Mouse (Mus musculus) layer of hippocampus, adult 11-12 months (tissue): Measurements from ENCODE around the gene Trio.
A peak's percentile ranks its signal among the peaks of the same experiment; 100 is the strongest.

Source experiments
- DNase-seq: peaks from one replicate; pipeline ENCODE4 v3.0.0; 2022; ENCODE audit warnings: low spot score

Trio gene

GRCm38 (mm10) chr15:27795942-27796867 lies 229.4 kb downstream of the Trio start:
- no peak for DNase-seq

- no peak for DNase-seq
Observed at GRCm38 (mm10) chr15:27793284-27793683, 232.4 kb downstream of the Trio start.

- DNase-seq = no peak
Observed at GRCm38 (mm10) chr15:27792473-27792872, 233.2 kb downstream of the Trio start.

- no peak for DNase-seq
Observed at GRCm38 (mm10) chr15:27791141-27791540, 234.5 kb downstream of the Trio start.

- DNase-seq = no peak
Observed at GRCm38 (mm10) chr15:27790699-27791098, 234.9 kb downstream of the Trio start.

GRCm38 (mm10) chr15:27789325-27789724 lies 236.3 kb downstream of the Trio start:
- DNase-seq = no peak

- peak; percentile 55 for DNase-seq
Observed at GRCm38 (mm10) chr15:27788122-27788759, 237.4 kb downstream of the Trio start.

GRCm38 (mm10) chr15:27787151-27787550 lies 238.5 kb downstream of the Trio start:
- DNase-seq = no peak

GRCm38 (mm10) chr15:27786418-27786817 lies 239.2 kb downstream of the Trio start:
- no peak for DNase-seq

- DNase-seq = no peak
Observed at GRCm38 (mm10) chr15:27785280-27786001, 240.2 kb downstream of the Trio start.

GRCm38 (mm10) chr15:27784126-27784563 lies 241.5 kb downstream of the Trio start:
- peak; percentile 58 for DNase-seq

GRCm38 (mm10) chr15:27783541-27784125 lies 242.0 kb downstream of the Trio start:
- no peak for DNase-seq

GRCm38 (mm10) chr15:27783092-27783491 lies 242.6 kb downstream of the Trio start:
- peak; percentile 58 for DNase-seq

GRCm38 (mm10) chr15:27782383-27783036 lies 243.1 kb downstream of the Trio start:
- DNase-seq = no peak

- DNase-seq = no peak
Observed at GRCm38 (mm10) chr15:27779827-27780226, 245.8 kb downstream of the Trio start.

- DNase-seq = no peak
Observed at GRCm38 (mm10) chr15:27779398-27779797, 246.2 kb downstream of the Trio start.

GRCm38 (mm10) chr15:27778256-27778655 lies 247.4 kb downstream of the Trio start:
- DNase-seq = no peak

- no peak for DNase-seq
Observed at GRCm38 (mm10) chr15:27777455-27778190, 248.0 kb downstream of the Trio start.

- no peak for DNase-seq
Observed at GRCm38 (mm10) chr15:27774481-27774880, 251.2 kb downstream of the Trio start.

GRCm38 (mm10) chr15:27772125-27772627 lies 253.5 kb downstream of the Trio start:
- no peak for DNase-seq

GRCm38 (mm10) chr15:27771581-27771980 lies 254.1 kb downstream of the Trio start:
- DNase-seq = no peak
